Mouse (Mus musculus) heart, adult 2 months (tissue): Measurements from ENCODE around the gene Etv3. TPM values are rescaled to one million over a fixed set of nuclear protein-coding genes. Genes with fewer than 3 reads are reported as not detected.

ENCODE experiments used
- DNase-seq, 2 experiments: peaks; one replicate each; pipeline ENCODE4 v3.0.0; 2021
- H3K27ac ChIP-seq: fragments of 200-600 bp; 2 replicates; pipeline ENCODE4 v1.8.1; 2022
- H3K27me3 ChIP-seq: fragments of 200-500 bp; 2 replicates; pipeline ENCODE4 v1.6.1; 2012; ENCODE audit warnings: mild to moderate bottlenecking, low read length, inconsistent platforms, mixed read lengths; ENCODE audit not compliant: control insufficient read depth, insufficient read depth
- H3K36me3 ChIP-seq: fragments of 200-500 bp; 2 replicates; pipeline ENCODE4 v1.6.1; 2012; ENCODE audit warnings: low read length, inconsistent platforms; ENCODE audit not compliant: control insufficient read depth, insufficient read depth
- H3K4me1 ChIP-seq: fragments of 200-500 bp; 2 replicates; pipeline ENCODE4 v1.6.1; 2011; ENCODE audit warnings: low read length; ENCODE audit not compliant: control insufficient read depth, insufficient read depth
- H3K4me3 ChIP-seq: fragments of 200-600 bp; 2 replicates; pipeline ENCODE4 v1.8.1; 2022
- H3K79me2 ChIP-seq: fragments of 200-500 bp; replicated peaks from 2 replicates; pipeline ENCODE4 v1.6.1; 2012; ENCODE audit warnings: mild to moderate bottlenecking, inconsistent platforms, low read length, moderate library complexity, mixed read lengths; ENCODE audit not compliant: control insufficient read depth, insufficient read depth
- H3K9ac ChIP-seq: fragments of 200-500 bp; 2 replicates; pipeline ENCODE4 v1.6.1; 2012; ENCODE audit warnings: low read depth, mild to moderate bottlenecking, control low read depth, inconsistent platforms, low read length, mixed read lengths
- CTCF ChIP-seq: fragments of 200-600 bp; IDR thresholded peaks from 2 replicates; pipeline ENCODE4 v1.8.1; 2022; ENCODE audit warnings: antibody characterized with exemption, mild to moderate bottlenecking, moderate library complexity
- EP300 ChIP-seq: fragments of 200-500 bp; IDR thresholded peaks from 2 replicates; pipeline ENCODE4 v1.6.1; 2011; ENCODE audit warnings: low read depth, low read length, control low read depth; ENCODE audit not compliant: insufficient read depth
- POLR2A ChIP-seq: fragments of 200-500 bp; IDR thresholded peaks from 2 replicates; pipeline ENCODE4 v1.6.1; 2011; ENCODE audit warnings: mild to moderate bottlenecking, low read depth, low read length, control low read depth; ENCODE audit not compliant: insufficient read depth
- WGBS: fragments of 180-500 bp; shearing (Covaris S2); methylation state at CpG from one replicate; pipeline ENCODE4 v1.1.7; 2018; 5-methylcytosine and 5-hydroxymethylcytosine counted together
- intact Hi-C: fragments of 180-260 bp; cut with DNase I; formaldehyde crosslinking; loops from one replicate; pipeline ENCODE4 v1.15.1; 2025
- polyA plus RNA-seq: library from polyadenylated mRNA; depleted of rRNA; stranded (reverse); fragments of >200 nt; gene quantifications from 2 replicates; pipeline ENCODE4 v1.2.3, GENCODE M21; 2012
- total RNA-seq, 2 experiments: library from RNA; stranded (reverse); gene quantifications; 2 replicates each; pipeline ENCODE4 v1.2.3; 2021

The Etv3 gene
- total and polyA plus RNA-seq, 3 experiments, result 9.0 to 18.5 (median 17.7) TPM

DNA sequence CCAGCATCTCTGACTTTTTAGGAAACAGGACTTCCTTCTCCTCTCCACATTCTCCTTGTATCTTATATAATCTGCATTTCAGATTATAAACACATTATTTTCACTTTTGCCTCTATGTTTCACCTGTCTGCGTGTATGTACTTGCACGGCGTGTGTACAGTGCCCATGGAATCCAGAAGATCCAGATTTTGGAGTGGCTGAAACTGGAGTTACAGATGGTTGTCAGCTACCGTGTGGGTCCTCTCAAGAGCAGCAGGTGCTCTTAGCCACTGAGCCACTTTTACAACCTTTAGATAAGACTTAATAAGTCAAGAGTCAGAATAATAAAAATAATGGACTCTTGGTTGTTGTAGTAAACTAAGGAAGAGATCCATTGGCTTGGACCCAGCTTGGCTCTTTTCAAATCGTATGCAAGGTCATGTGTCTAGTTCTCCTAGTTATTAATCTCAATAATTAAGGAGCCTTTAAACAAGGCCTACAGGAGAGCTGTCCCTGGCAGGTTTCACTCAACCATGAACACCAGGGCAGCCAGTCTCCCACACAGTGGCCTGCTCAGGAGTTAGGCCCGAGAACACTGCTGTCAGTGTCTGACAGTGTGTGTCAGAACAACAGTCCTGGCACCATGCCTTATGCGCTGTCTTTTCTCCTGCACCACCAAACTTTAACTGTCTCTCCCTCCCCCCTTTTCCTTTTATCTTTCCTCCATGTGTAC lies 8.6 kb downstream of the Etv3 start:
- intact Hi-C loops, result no loop called here
- WGBS, result 82% methylated on average over 7 of the region's 7 CpGs
- Histone ChIP-seq H3K4me3 (no peak overlapping the region), H3K36me3 (peaks cover 11% of the 10 kb centered on the region), H3K27me3 (no peaks in the 10 kb centered on the region), H3K79me2 (peaks cover 4% of the 10 kb centered on the region), H3K27ac (no peak overlapping the region), H3K9ac (no peak overlapping the region), H3K4me1 (peaks cover 5% of the 10 kb centered on the region; the same call in 1 of the 2 replicates)
- DNase-seq, result no peak
- TF ChIP-seq POLR2A (no peak), EP300 (no peak), CTCF (no peak)

DNA sequence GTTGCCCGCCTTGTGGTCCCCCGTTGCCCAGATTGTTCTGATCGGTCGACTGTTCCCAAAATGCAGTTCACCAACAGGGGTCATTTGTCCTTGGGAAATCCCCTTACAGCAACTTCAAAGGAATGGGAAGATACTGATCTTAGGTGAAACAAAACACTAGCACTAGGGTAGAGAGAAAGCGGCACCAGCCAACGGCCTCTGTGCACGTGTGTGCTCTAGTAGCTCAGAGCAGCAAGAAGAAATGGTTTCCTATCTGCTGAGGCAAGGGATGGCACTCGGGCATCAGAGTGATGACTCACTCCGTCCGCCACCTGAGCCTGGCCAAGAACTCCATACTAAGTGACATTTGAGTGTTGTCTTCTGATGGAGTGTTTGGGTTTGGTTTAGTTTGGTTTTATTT lies 12.8 kb downstream of the Etv3 start:
- Histone ChIP-seq H3K79me2 (peaks cover 4% of the 10 kb centered on the region), H3K4me1 (peaks cover 25% of the 10 kb centered on the region), H3K27me3 (no peaks in the 10 kb centered on the region), H3K27ac (no peak overlapping the region), H3K4me3 (no peak overlapping the region), H3K9ac (no peak overlapping the region), H3K36me3 (peaks cover 6% of the 10 kb centered on the region)
- TF ChIP-seq POLR2A (no peak), EP300 (no peak), CTCF (no peak)
- intact Hi-C loops, result no loop called here
- 67% methylated on average over 10 of the region's 10 CpGs for WGBS
- DNase-seq, result no peak

DNA sequence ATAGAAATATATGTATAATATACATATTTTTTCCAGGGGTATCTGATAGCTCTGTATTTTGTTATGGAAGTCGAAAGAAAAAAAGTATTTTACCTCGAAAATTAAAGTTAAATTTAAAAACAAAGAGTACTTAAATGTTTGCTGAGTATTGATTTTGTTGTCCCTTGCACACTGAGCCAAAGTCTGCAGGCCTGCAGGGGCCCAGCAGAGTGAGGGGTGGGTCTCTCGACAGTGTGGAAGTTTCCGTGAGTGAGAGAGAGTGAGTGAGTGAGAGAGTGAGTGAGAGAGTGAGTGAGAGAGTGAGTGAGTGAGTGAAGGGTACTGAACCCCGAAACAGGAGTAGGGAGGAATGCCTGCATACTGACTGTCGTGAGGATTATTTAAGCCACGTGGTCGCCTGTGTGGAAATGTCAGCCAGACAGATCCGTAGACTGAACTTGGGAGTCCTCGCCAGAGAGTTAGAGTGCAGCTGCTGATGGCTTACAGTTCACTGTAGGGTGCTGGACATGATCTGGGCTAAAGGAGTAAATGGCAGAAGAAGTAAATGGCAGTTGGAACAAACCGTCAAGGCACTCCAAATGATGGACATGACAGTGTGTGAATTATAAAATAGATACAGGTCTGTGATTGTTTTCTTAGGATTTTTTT lies 14.9 kb downstream of the Etv3 start:
- Histone ChIP-seq H3K4me3 (no peak overlapping the region), H3K4me1 (peaks cover 26% of the 10 kb centered on the region), H3K27ac (peak overlapping the region; percentile 12; the same call in 1 of the 2 replicates), H3K36me3 (peaks cover 5% of the 10 kb centered on the region), H3K79me2 (peaks cover 4% of the 10 kb centered on the region), H3K27me3 (no peaks in the 10 kb centered on the region), H3K9ac (no peak overlapping the region)
- TF ChIP-seq POLR2A (no peak), CTCF (no peak), EP300 (no peak)
- no peak for DNase-seq
- WGBS, result 62% methylated on average over 11 of the region's 11 CpGs
- intact Hi-C loops, result loop anchor here (10.0 kb wide), 1 partner anchor 1805 kb away; no protein-coding TSS in a partner anchor

DNA sequence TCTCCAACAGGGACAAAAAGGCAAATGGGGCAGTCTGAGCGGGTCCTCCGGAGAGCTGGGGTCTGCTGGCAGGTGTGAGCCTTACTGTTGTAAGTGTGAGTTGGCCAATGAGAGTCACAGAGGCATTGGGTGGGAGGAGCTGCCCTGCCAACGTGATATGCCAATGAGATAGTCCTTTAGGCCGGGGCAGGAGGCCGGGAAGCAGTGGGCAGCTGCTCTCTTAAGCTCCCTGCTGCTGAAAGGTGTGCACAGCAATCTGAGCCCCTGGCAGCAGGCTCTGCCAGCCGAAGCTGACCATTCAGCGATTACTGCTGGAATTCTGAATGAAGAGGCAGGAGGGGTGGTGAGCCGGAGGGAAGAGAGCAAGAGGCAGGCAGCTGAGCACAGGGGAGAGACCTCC lies 15.5 kb downstream of the Etv3 start:
- Histone ChIP-seq H3K9ac (no peak overlapping the region), H3K27me3 (no peaks in the 10 kb centered on the region), H3K27ac (peak overlapping the region; percentile 12), H3K79me2 (peaks cover under 1% of the 10 kb centered on the region; the same call in 1 of the 2 replicates), H3K4me3 (no peak overlapping the region), H3K36me3 (peaks cover 5% of the 10 kb centered on the region), H3K4me1 (peaks cover 26% of the 10 kb centered on the region)
- intact Hi-C loops, result loop anchor here (10.0 kb wide), 1 partner anchor 1806 kb away; no protein-coding TSS in a partner anchor
- DNase-seq, result peak in 1 of 2 experiments; percentile 32
- 53% methylated on average over 8 of the region's 8 CpGs for WGBS
- no peak for TF ChIP-seq CTCF
- 0 out of 2 replicates have a peak, but pooled peaks have one; percentile 13 for TF ChIP-seq POLR2A

DNA sequence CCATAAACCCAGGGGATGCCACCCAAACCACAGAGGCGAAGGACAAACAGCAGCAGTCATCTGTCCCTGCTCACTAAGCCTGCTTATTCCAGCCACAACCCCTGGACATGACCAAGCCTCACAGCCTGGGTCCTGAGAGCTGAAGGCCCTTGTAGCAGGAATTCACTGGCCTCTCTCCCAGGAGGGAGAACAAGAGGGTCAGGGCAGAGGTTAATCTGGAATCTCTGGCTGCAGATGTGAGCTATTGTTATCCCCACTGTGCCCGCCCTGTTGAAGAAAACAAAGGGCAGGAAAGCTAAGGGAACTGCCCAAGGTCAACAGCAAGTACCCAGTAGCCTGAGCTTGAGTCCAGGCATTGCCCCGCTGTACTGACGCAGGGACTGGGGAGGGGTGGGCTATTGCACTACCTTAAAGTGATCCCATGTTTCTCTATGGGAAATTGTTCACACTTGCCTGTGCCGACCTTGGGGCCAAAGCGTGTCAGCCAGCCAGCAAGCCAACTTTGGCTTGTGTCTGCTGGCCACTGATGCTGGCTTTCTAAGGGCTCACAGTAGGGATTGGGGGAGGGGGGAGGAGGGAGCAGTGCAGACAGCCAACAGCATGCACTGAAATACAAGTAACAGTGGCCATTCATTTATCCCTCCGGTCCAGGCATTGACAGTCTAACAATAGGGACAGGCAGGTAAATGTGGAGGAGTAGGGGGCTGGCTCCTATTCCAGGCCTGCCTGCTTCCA lies 17.4 kb downstream of the Etv3 start:
- DNase-seq, result peak; percentile 48 to 63
- 49% methylated on average over 7 of the region's 7 CpGs for WGBS

More for the DNA sequence above, 17.4 kb downstream of the Etv3 start:
- Histone ChIP-seq H3K36me3 (peaks cover under 1% of the 10 kb centered on the region; the same call in 1 of the 2 replicates), H3K27me3 (no peaks in the 10 kb centered on the region), H3K79me2 (no peaks in the 10 kb centered on the region), H3K4me3 (no peak overlapping the region), H3K4me1 (peaks cover 26% of the 10 kb centered on the region), H3K9ac (no peak overlapping the region), H3K27ac (peak overlapping the region; percentile 71)
- intact Hi-C loops, result loop anchor here (2.0 to 10.0 kb wide), 2 partner anchors 16 to 1808 kb away; no protein-coding TSS in a partner anchor
- TF ChIP-seq EP300 (0 out of 2 replicates have a peak, but pooled peaks have one; percentile 41), POLR2A (no peak), CTCF (no peak)
